Comparison of ENCODE assay signal across 26 mouse cellular contexts in the genomic region with DNA sequence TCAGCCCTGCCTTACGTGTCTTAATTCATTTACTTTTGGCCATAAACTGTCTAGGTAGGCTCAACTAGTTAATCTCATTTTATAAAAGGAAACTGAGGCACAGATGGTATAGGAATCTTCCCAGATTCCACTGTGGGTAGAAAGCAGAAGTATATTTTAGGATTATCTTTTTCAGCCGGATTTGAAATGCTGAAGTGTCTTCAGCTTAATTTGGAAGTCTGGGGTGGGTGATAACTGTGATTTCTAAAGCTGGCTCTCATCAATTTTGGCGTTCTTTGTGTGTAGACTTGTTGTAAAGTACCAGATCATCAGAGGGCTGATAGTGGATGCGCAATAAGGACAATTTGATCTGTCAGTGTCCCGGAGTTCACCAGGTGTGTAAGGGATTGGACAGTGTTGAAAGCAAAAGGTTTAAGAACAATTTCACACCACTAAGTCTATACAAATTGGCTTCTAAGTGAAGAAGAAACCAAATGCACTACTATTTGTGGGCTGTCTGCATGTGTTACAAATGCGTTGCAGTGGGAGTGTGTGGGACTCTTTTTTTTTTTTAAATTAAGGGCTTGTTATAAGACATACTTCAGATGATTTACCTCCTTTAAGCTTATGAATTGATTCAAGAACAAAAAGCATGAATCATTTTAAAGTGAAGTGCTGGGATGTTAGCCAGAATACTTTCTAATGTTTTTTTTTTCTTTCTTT. TPM values are rescaled to one million over a fixed set of nuclear protein-coding genes. Genes with fewer than 3 reads are reported as not detected.
DNase-seq lines count a peak whose midpoint lies in the region; ATAC-seq and TF ChIP-seq lines count a peak whose summit lies in the region.
"Had no signal": no experiment of that assay in that cellular context is flagged by ENCODE, and none has a peak within 500 bp of the region (broad histone marks: within the 10 kb centered on the region; RNA-seq: fewer than 3 reads in every experiment).

No protein-coding gene starts in this region.

- TF ChIP-seq CTCF in kidney, postnatal 0 days (IDR thresholded peaks at IDR 0.05; ENCODE audit: low read depth), result no peak

- H3K36me3 ChIP-seq in kidney, postnatal 0 days (ENCODE audit: insufficient read depth, low read length), result no peaks in the 10 kb centered on the region
- no peaks in the 10 kb centered on the region for H3K36me3 ChIP-seq in kidney, embryonic 14.5 days (ENCODE audit: control insufficient read depth, insufficient read depth, low read length)
- H3K36me3 ChIP-seq: embryonic facial prominence, embryonic 10.5 days; forebrain, embryonic 10.5 days; forebrain, embryonic 15.5 days; G1E; heart, embryonic 15.5 days; hindbrain, embryonic 10.5 days had no signal

- H3K27me3 ChIP-seq in kidney, postnatal 0 days (ENCODE audit: insufficient read depth, low read length), result no peaks in the 10 kb centered on the region
- H3K27me3 ChIP-seq in kidney, embryonic 14.5 days (ENCODE audit: control insufficient read depth, insufficient read depth, low read length), result no peaks in the 10 kb centered on the region
- H3K27me3 ChIP-seq: forebrain, embryonic 15.5 days; heart, embryonic 15.5 days had no signal

- no peak overlapping the region for H3K27ac ChIP-seq in kidney, postnatal 0 days
- no peak overlapping the region for H3K27ac ChIP-seq in kidney, embryonic 14.5 days (ENCODE audit: low read depth, low read length)
- H3K27ac ChIP-seq: embryonic facial prominence, embryonic 10.5 days; forebrain, embryonic 10.5 days; forebrain, embryonic 15.5 days; heart, embryonic 15.5 days; hindbrain, embryonic 10.5 days; hindbrain, embryonic 14.5 days had no signal

- no peak for DNase-seq in frontal cortex, postnatal 25 days (ENCODE audit: low spot score in 2 of 2)
- peak; percentile 25 for DNase-seq in kidney, postnatal 0 days (ENCODE audit: low spot score)
- DNase-seq in right cerebral cortex, adult 2 months (ENCODE audit: low spot score in 2 of 2), result peak; percentile 27 to 40
- DNase-seq in right cerebral cortex, postnatal 4 days, result no peak
- peak; percentile 66 for DNase-seq in telencephalon, adult 2 months (ENCODE audit: low read depth, low spot score)
- no peak for DNase-seq in adrenal gland, postnatal 36 days
- DNase-seq: adrenal gland, postnatal 10 days; B cell, adult 2 months; cerebellum, adult 18-20 months; cerebellum, adult 9-11 months; cerebellum, postnatal 36 days; gastrocnemius, postnatal 10 days; heart, adult 2 months; heart, postnatal 14 days had no signal

- no peak overlapping the region for H3K9ac ChIP-seq in kidney, postnatal 0 days (ENCODE audit: low read depth, low read length)
- no peak overlapping the region for H3K9ac ChIP-seq in kidney, embryonic 14.5 days (ENCODE audit: low read depth, low read length)
- H3K9ac ChIP-seq: forebrain, embryonic 15.5 days; heart, embryonic 15.5 days; hindbrain, embryonic 14.5 days had no signal

- WGBS in kidney, postnatal 0 days, result 86% methylated on average over 6 of the region's 6 CpGs
- WGBS in kidney, embryonic 14.5 days, result 90% methylated on average over 6 of the region's 6 CpGs

- peak; percentile 80 for ATAC-seq in frontal cortex, adult (ENCODE audit: low TSS enrichment)
- no peak for ATAC-seq in kidney, postnatal 0 days (replicated peaks; ENCODE audit: low FRiP score, low read depth)
- no peak for ATAC-seq in kidney, embryonic 14.5 days (ENCODE audit: low FRiP score, low TSS enrichment)
- ATAC-seq: CD4-positive, CD25-positive, alpha-beta regulatory T cell, adult 4 months; forebrain, embryonic 15.5 days had no signal

- H3K4me1 ChIP-seq in kidney, postnatal 0 days (replicated peaks; ENCODE audit: insufficient read depth, low read length), result no peaks in the 10 kb centered on the region
- H3K4me1 ChIP-seq in kidney, embryonic 14.5 days (ENCODE audit: control insufficient read depth, insufficient read depth, low read length), result no peaks in the 10 kb centered on the region
- H3K4me1 ChIP-seq: forebrain, embryonic 10.5 days; forebrain, embryonic 15.5 days; hindbrain, embryonic 10.5 days had no signal

- H3K4me2 ChIP-seq in kidney, postnatal 0 days (ENCODE audit: low read length), result no peak overlapping the region
- no peak overlapping the region for H3K4me2 ChIP-seq in kidney, embryonic 14.5 days (replicated peaks; ENCODE audit: low read depth, low read length)
- H3K4me2 ChIP-seq: forebrain, embryonic 15.5 days; heart, embryonic 11.5 days; heart, embryonic 15.5 days; hindbrain, embryonic 14.5 days had no signal

- no peaks in the 10 kb centered on the region for H3K9me3 ChIP-seq in kidney, postnatal 0 days (replicated peaks; ENCODE audit: low read length)
- no peaks in the 10 kb centered on the region for H3K9me3 ChIP-seq in kidney, embryonic 14.5 days (ENCODE audit: control insufficient read depth, low read length)
- H3K9me3 ChIP-seq: embryonic facial prominence, embryonic 10.5 days; forebrain, embryonic 10.5 days; forebrain, embryonic 15.5 days; G1E; heart, embryonic 15.5 days; hindbrain, embryonic 10.5 days had no signal

- no peak overlapping the region for H3K4me3 ChIP-seq in kidney, postnatal 0 days (replicated peaks; ENCODE audit: low read depth, low read length)
- no peak overlapping the region for H3K4me3 ChIP-seq in kidney, embryonic 14.5 days (ENCODE audit: low read length)
- H3K4me3 ChIP-seq: embryonic facial prominence, embryonic 10.5 days; erythroblast, embryonic 14.5 days; forebrain, embryonic 10.5 days; forebrain, embryonic 15.5 days; heart, adult 2 months; heart, embryonic 15.5 days; hindbrain, embryonic 10.5 days had no signal

RNA-seq across cellular contexts. Expression of a gene that starts 27.5 kb away (rescaled TPM):
- 2.3 and 2.9 TPM in 2 replicates for polyA plus RNA-seq in kidney, postnatal 0 days (2015; fragmentation: Nextera tagmentation; extraction: Ambion mirVana)
- 2.5 and 3.2 TPM in 2 replicates for polyA plus RNA-seq in kidney, embryonic 14.5 days (2014; fragmentation: Nextera tagmentation; extraction: Ambion mirVana)
- total RNA-seq in adrenal gland, postnatal 36 days (2021), result 10 to 100 TPM; 18.8 to 39.9 TPM

RNA-seq across cellular contexts. Expression of a gene that starts 42.7 kb away (rescaled TPM):
- 190 and 193 TPM in 2 replicates for polyA plus RNA-seq in kidney, postnatal 0 days (2015; fragmentation: Nextera tagmentation; extraction: Ambion mirVana)
- polyA plus RNA-seq in kidney, embryonic 14.5 days (2014; fragmentation: Nextera tagmentation; extraction: Ambion mirVana), result 139 and 145 TPM in 2 replicates
- total RNA-seq in adrenal gland, postnatal 36 days (2021), result 100 to 1,000 TPM; 854 to 863 TPM

RNA-seq across cellular contexts. Expression of a gene that starts 55.7 kb away (rescaled TPM):
- polyA plus RNA-seq in kidney, postnatal 0 days (2015; fragmentation: Nextera tagmentation; extraction: Ambion mirVana), result 8.3 and 8.7 TPM in 2 replicates
- 8.9 and 11.0 TPM in 2 replicates for polyA plus RNA-seq in kidney, embryonic 14.5 days (2014; fragmentation: Nextera tagmentation; extraction: Ambion mirVana)
- total RNA-seq in adrenal gland, postnatal 36 days (2021), result 1 to 10 TPM; 5.2 to 5.4 TPM

Comparison
In these comparisons a context has a peak if more than half of its experiments do, and no peak if none do; other contexts are left out.
1. DNase-seq: peak in kidney, postnatal 0 days (single experiment), right cerebral cortex, adult 2 months (2 of 2) and telencephalon, adult 2 months (single experiment); none in frontal cortex, postnatal 25 days (0 of 2), right cerebral cortex, postnatal 4 days (single experiment) and adrenal gland, postnatal 36 days (0 of 2).